20 mouse cellular contexts compared by ENCODE assay signal in genomic region chr16:91297726-91298125, GRCm38 (mm10). TPM values are rescaled to one million over a fixed set of nuclear protein-coding genes. Genes with fewer than 3 reads are reported as not detected.
A peak's percentile ranks its signal among the peaks of the same experiment; 100 is the strongest.
DNase-seq lines count a peak whose midpoint lies in the region; ATAC-seq lines count a peak whose summit lies in the region.
"Had no signal": no experiment of that assay in that cellular context is flagged by ENCODE, and none has a peak within 500 bp of the region (broad histone marks: within the 10 kb centered on the region; RNA-seq: fewer than 3 reads in every experiment).

No protein-coding gene starts in this region.

- 4% methylated on average over 4 of the region's 4 CpGs for WGBS in kidney, embryonic 16.5 days

- no peaks in the 10 kb centered on the region; the same call in 1 of the 2 replicates for H3K4me1 ChIP-seq in kidney, embryonic 16.5 days (ENCODE audit: insufficient read depth, low read length)
- H3K4me1 ChIP-seq: heart, embryonic 12.5 days had no signal

- no peak overlapping the region for H3K4me2 ChIP-seq in kidney, embryonic 16.5 days (replicated peaks; ENCODE audit: low read depth, low read length)
- H3K4me2 ChIP-seq: forebrain, embryonic 13.5 days; heart, embryonic 12.5 days; hindbrain, embryonic 13.5 days had no signal

- DNase-seq in embryo, embryonic 10 days (ENCODE audit: low spot score) = peak; percentile 43
- DNase-seq in embryo, embryonic 10.5 days (ENCODE audit: low spot score) = no peak
- DNase-seq in kidney, adult 9 months = no peak
- peak; percentile 18 to 25 for DNase-seq in adrenal gland, postnatal 36 days
- no peak for DNase-seq in urinary bladder, adult 2 months (ENCODE audit: low spot score)
- no peak for DNase-seq in spleen, postnatal 14 days (ENCODE audit: low spot score in 2 of 2)
- DNase-seq: cerebellum, adult 2 months; cerebellum, postnatal 10 days; gastrocnemius, adult 2 months; gastrocnemius, postnatal 25 days; kidney, adult 11 months had no signal

- no peak overlapping the region for H3K9ac ChIP-seq in kidney, embryonic 16.5 days (replicated peaks; ENCODE audit: low read length)
- H3K9ac ChIP-seq: forebrain, embryonic 13.5 days; heart, embryonic 12.5 days; hindbrain, embryonic 13.5 days had no signal

- H3K4me3 ChIP-seq in kidney, embryonic 16.5 days (ENCODE audit: low read length) = no peak overlapping the region
- H3K4me3 ChIP-seq: forebrain, embryonic 13.5 days; gastrocnemius, adult 2 months; heart, embryonic 12.5 days; hindbrain, embryonic 13.5 days had no signal

- H3K36me3 ChIP-seq in kidney, embryonic 16.5 days (ENCODE audit: insufficient read depth, low read length) = no peaks in the 10 kb centered on the region
- H3K36me3 ChIP-seq: heart, embryonic 12.5 days; hindbrain, embryonic 13.5 days had no signal

- H3K27ac ChIP-seq in kidney, embryonic 16.5 days (ENCODE audit: low read length) = no peak overlapping the region
- H3K27ac ChIP-seq: forebrain, embryonic 13.5 days; gastrocnemius, adult 2 months; hindbrain, embryonic 13.5 days; hindbrain, postnatal 0 days had no signal

- H3K9me3 ChIP-seq in kidney, embryonic 16.5 days (ENCODE audit: low read length) = no peaks in the 10 kb centered on the region
- H3K9me3 ChIP-seq: forebrain, embryonic 13.5 days had no signal

- ATAC-seq in kidney, embryonic 16.5 days (ENCODE audit: low FRiP score, low TSS enrichment) = peak; percentile 75; the same call in 1 of the 2 replicates
- ATAC-seq: forebrain, embryonic 13.5 days; hindbrain, postnatal 0 days had no signal

- H3K27me3 ChIP-seq in kidney, embryonic 16.5 days (ENCODE audit: insufficient read depth, low read length) = peaks cover 40% of the 10 kb centered on the region

RNA-seq across cellular contexts. Expression of gene Olig1, which starts 28.2 kb away (rescaled TPM):
- 0.14 TPM in 1 of 2 replicates, not detected in the other for polyA plus RNA-seq in kidney, embryonic 16.5 days (2015; fragmentation: Nextera tagmentation; extraction: Ambion mirVana)
- under 1 TPM; 0.36 to 0.50 TPM for total RNA-seq in adrenal gland, postnatal 36 days (2021)
- polyA plus RNA-seq in urinary bladder, adult 2 months (2012; rRNA removed) = 0.19 and 0.25 TPM in 2 replicates
- total RNA-seq: common myeloid progenitor, adult 5-6 weeks; gastrocnemius, adult 2 months; gastrocnemius, postnatal 25 days; granulocyte monocyte progenitor cell, adult 5-6 weeks; heart, adult 8-10 months; heart, postnatal 25 days had no signal
- polyA plus RNA-seq: heart, embryonic 12.5 days had no signal

Comparison
In these comparisons a context has a peak if more than half of its experiments do, and no peak if none do; other contexts are left out.
1. DNase-seq: peak in embryo, embryonic 10 days (single experiment) and adrenal gland, postnatal 36 days (2 of 2); none in embryo, embryonic 10.5 days (single experiment), kidney, adult 9 months (single experiment), urinary bladder, adult 2 months (single experiment) and spleen, postnatal 14 days (0 of 2).